Mouse (Mus musculus) c-Kit-positive CD71-positive TER-119-negative erythroid progenitor cells, embryonic 14.5 days (primary cell): ENCODE measurements around the gene Mier1.
"Not testable (repeated sequence)": the region's sequence is repeated elsewhere in the genome, so short reads cannot be mapped to it uniquely, and the experiment has no call there.

Experiments
- DNase-seq: peaks from one replicate; pipeline ENCODE4 v3.0.0-alpha.2; 2013; ENCODE audit warnings: low read depth

The Mier1 gene

DNA sequence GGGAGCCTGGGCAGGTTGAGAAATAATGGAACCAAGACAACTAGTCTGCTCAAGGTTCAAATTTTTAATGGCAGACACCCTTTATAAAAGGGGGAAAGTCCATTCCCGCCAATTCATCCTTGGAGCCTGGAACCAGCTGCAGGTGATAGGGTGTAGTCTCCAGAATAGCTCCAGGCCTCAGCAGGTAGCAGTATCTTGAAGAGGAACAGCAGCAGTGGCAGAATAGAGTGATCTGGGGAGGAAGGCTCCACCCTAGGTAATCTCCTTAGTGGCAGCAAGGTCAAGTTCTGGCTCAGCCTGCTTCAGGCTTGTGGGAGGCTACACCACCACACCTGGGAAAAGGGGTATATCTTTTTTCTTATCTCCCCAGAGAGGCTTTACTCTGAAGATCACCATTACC, 52.0 kb downstream of the Mier1 start:
- not testable (repeated sequence) for DNase-seq

DNA sequence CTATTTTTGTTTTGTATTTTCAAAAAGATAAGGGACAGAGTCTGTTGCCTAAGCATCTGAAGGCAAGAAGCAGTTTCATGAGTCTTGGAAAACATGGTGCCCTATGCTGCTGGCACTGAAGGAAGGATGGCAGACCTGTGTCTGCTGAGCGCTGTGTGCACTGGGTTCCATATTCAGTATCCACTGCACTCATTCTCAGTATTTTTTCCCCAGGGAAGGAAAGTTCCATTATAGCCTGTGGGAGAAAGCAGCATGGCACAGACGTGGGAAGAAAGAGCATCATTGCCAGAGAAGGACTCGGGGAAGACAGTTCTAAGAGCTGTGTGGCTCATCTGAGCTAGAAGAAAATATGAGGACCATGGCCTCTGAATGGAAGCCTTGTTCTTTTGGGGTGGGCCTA, 57.1 kb downstream of the Mier1 start:
- DNase-seq: no peak

DNA sequence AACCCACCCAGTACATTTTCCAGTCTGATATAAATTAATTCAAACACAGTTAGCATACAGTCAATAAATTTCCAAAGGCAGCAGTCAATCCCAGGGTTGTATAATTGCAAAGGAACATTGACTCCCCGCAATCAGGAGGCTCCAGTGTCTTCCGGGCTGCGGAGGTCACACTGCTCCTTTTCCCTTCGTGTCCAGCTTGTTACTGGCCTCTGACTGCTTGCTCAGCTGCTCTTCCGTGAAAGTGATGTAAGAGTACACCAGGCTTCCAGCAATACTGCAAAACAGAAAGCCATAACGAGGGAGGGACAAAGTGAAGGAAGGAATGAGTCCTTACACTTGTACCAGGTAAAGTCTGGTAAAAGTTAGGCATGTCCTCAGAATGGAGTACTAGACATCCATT, 59.3 kb downstream of the Mier1 start:
- no peak for DNase-seq

DNA sequence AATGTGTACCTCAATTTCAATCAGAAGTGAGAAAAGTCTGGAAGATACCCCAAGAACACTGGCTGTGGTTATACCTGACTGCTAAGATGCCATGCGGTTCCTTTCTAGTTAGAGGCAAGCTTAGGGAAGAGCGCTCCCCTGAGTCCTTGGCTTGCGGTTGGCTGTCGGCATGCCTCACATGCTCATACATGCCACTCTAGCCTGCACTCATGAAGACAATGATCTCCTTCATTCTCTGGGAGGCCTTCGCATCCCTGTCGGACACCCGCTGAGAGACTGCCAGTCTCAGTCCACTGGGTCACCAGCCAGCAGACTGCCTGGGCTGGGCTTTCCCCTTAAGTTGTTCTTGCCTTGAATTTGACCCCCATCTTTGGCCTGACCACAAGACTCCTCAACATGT, 59.8 kb downstream of the Mier1 start:
- DNase-seq: no peak

GRCm38 (mm10) chr4:103177681-103178080, 63.5 kb downstream of the Mier1 start:
- DNase-seq: no peak

DNA sequence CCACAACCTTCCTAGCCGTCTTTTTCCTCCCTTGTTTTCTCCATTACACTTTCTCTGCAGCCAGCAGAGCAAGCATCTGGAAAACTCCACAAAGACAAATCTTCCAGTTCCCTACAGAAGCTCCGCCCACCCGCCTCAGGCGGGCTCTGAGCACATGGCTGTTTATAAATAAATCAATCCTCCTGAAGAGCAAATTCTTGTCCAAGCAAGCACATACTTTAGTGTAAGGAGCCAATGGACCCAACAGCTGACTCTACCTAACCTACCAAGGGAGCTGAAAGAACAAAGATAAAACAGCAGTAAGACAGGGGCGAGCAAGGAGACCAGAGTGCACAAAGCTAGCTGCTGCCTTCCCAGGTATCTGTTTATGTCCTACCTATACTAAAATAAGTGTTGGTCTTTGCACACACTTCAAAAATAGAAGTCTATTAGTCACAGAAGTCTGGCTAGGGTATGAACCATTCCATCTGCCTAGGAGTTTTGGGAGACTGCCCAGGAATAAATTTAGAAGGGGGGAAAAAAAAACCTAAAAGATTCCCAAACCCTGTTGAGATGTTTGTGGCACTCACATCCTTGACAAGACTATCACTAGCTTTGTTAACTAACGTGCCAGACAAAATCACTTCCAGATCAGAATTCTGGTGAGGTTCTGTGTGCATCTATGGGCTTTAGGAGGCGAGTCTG, 64.6 kb downstream of the Mier1 start:
- no peak for DNase-seq

DNA sequence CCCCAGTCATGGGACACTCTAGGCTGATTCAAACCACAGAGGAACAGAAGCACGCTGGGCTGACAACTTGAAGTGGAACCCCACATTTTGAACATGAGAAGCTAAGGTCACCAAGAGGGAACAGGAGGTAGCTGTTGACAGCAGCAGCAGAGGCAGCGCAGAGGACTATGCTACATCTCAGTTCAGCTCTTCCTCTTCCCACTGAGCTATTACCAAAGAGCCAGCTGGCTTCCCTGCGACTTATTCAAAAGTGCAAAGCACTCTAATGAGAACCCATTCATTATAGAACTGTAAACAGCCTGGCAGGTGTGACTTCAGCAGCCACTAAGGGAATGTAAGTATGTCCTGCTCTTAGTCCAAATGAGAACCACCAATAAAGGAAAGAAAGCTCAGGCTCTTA, 65.4 kb downstream of the Mier1 start:
- no peak for DNase-seq

- DNase-seq: no peak
Measured at GRCm38 (mm10) chr4:103180300-103180888, 66.2 kb downstream of the Mier1 start.

- peak; percentile 72 for DNase-seq
Measured at GRCm38 (mm10) chr4:103188786-103189640, 74.8 kb downstream of the Mier1 start.

DNA sequence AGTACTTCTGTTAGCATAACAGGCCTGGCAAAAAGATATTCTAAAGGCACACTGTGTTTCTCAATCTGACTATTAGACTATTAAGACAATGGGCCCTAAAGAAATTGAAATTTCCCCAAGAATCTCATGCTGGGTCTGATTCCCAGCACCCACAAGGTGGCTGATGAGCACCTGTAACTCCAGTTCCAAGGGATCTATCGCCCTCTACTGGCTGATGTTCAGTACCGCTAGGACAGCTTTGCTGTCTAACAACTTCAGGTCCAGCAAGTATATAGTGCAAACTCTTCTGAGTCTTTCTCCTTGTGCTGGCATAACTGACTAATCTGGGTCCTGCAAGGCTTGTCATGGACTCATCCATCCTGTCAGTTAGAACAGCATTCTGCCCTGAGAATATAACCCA, 78.2 kb downstream of the Mier1 start:
- DNase-seq: no peak

DNA sequence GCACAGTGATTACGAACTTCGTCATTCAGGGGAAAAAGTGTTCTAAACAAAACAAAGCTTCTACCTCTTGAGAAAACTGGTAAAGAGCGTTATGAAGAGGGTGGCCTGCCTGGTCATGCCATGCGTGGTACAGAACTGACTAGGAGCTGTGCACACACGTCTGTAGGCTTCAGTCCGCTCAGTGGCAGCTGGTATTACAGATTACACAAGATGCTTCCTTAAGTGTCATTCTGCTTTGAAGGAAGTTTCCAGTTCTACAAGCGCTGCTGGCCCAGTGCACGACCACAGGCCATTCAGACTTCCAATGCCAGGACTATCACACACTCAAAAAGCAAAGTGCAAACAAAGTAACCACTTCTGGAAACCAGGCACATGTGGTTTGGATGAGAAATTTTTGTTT, 83.2 kb downstream of the Mier1 start:
- no peak for DNase-seq

DNA sequence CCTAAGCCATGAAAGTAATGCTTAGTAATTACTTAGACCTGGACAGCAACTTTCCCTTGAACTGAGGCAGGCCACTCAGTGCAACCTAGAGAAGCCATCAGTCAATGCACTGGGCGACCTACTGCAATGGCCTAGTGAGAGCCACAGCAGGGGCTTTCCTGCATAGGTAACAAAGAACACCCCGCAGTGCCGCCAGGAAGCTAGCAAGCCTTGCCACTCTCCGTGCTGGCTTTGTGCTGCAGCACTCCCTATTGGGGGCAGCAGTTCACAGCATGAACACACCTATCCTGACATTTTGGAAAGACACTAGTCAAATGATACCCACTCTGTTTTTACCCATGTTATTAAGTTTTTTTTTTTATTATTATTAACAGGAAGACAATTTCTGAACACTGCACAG, 84.9 kb downstream of the Mier1 start:
- DNase-seq: no peak

DNA sequence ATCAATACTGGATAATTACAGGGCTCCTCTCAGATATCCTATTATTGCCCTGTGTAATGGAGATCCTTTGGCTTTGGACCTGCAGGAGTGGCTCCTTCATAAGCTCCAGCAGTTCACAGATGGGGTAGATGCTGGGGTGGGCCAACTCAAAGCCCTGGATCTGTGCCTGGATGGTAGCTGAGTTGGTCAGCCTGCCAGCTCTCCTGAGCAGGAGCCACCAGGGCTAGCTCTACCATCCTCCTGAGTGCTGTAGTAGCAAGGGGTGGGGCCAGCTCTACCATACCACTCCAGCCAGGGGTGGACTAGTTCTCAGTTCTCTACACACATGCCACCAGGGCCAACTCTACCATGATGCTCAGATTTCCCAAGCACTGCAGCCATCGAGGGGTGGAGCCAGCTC, 85.9 kb downstream of the Mier1 start:
- no peak for DNase-seq

GRCm38 (mm10) chr4:103203646-103204045, 89.5 kb downstream of the Mier1 start:
- no peak for DNase-seq

- no peak for DNase-seq
Measured at GRCm38 (mm10) chr4:103208553-103208952, 94.4 kb downstream of the Mier1 start.

GRCm38 (mm10) chr4:103213859-103214497, 99.8 kb downstream of the Mier1 start:
- DNase-seq: no peak

GRCm38 (mm10) chr4:103214498-103214924, 100.3 kb downstream of the Mier1 start:
- DNase-seq: no peak
